Mouse (Mus musculus) left cerebral cortex, postnatal 25 days (tissue): ENCODE measurements around the gene Rbp2. TPM values are rescaled to one million over a fixed set of nuclear protein-coding genes. Genes with fewer than 3 reads are reported as not detected.

ENCODE experiments used
- DNase-seq, 2 experiments: peaks; one replicate each; pipeline ENCODE4 v3.0.0; 2022; ENCODE audit warnings: low spot score in 2 of 2, mixed read lengths in 1 of 2
- intact Hi-C: fragments of 180-260 bp; cut with DNase I; formaldehyde crosslinking; loops from one replicate; pipeline ENCODE4 v1.15.1; 2025
- total RNA-seq, 2 experiments: library from RNA; stranded (reverse); gene quantifications; 2 replicates each; pipeline ENCODE4 v1.2.3; 2021

The Rbp2 gene
- total RNA-seq, 2 experiments from 2014 or later = not detected

GRCm38 (mm10) chr9:98510363-98511055 is 24.6 kb downstream of the Rbp2 start:
- no peak for DNase-seq
- intact Hi-C loops = no loop called here

- intact Hi-C loops = no loop called here
- no peak for DNase-seq
Measured at GRCm38 (mm10) chr9:98523872-98524271, 38.0 kb downstream of the Rbp2 start.

GRCm38 (mm10) chr9:98524786-98525542 is 39.0 kb downstream of the Rbp2 start:
- intact Hi-C loops = no loop called here
- DNase-seq = no peak

GRCm38 (mm10) chr9:98525543-98525924 is 39.6 kb downstream of the Rbp2 start:
- intact Hi-C loops = no loop called here
- no peak for DNase-seq

GRCm38 (mm10) chr9:98527226-98527625 is 41.3 kb downstream of the Rbp2 start:
- DNase-seq = no peak
- intact Hi-C loops = no loop called here

- intact Hi-C loops = no loop called here
- DNase-seq = no peak
Measured at GRCm38 (mm10) chr9:98529776-98530175, 43.9 kb downstream of the Rbp2 start.

GRCm38 (mm10) chr9:98530999-98531398 is 45.1 kb downstream of the Rbp2 start:
- intact Hi-C loops = no loop called here
- no peak for DNase-seq

GRCm38 (mm10) chr9:98534675-98535280 is 48.9 kb downstream of the Rbp2 start:
- DNase-seq = no peak
- intact Hi-C loops = loop anchor here (5.0 kb wide), 1 partner anchor 1237 kb away; no protein-coding TSS in a partner anchor

- no peak for DNase-seq
- intact Hi-C loops = loop anchor here (5.0 kb wide), 1 partner anchor 1238 kb away; no protein-coding TSS in a partner anchor
Measured at GRCm38 (mm10) chr9:98535763-98536162, 49.8 kb downstream of the Rbp2 start.

GRCm38 (mm10) chr9:98538017-98538712 is 52.2 kb downstream of the Rbp2 start:
- DNase-seq = no peak
- intact Hi-C loops = loop anchor here (1.0 to 5.0 kb wide), 5 partner anchors 96 to 1241 kb away; partner anchors contain the start of gene Clstn2

- intact Hi-C loops = loop anchor here (1.0 to 5.0 kb wide), 5 partner anchors 97 to 1242 kb away; partner anchors contain the start of gene Clstn2
- peak; percentile 81 to 89 for DNase-seq
Measured at GRCm38 (mm10) chr9:98538713-98539360, 52.9 kb downstream of the Rbp2 start.

GRCm38 (mm10) chr9:98544042-98544441 is 58.1 kb downstream of the Rbp2 start:
- intact Hi-C loops = no loop called here
- DNase-seq = no peak

Other genes with a start within 250 kb of the Rbp2 start
- gene Nmnat3, start 198.7 kb upstream of the Rbp2 start, total RNA-seq = 1 to 10 TPM; 1.4 to 2.8 TPM
- 1 to 10 TPM; 6.8 to 7.3 TPM for gene Rbp1, start 63.2 kb upstream of the Rbp2 start, total RNA-seq
- 10 to 100 TPM; 86.0 to 86.2 TPM for gene Copb2, start 77.6 kb downstream of the Rbp2 start, total RNA-seq
- 10 to 100 TPM; 26.9 to 27.7 TPM for gene Mrps22, start 115.5 kb downstream of the Rbp2 start, total RNA-seq